Mouse (Mus musculus) liver, embryonic 16.5 days (tissue): ENCODE results near the gene Fam166b. TPM values are rescaled to one million over a fixed set of nuclear protein-coding genes. Genes with fewer than 3 reads are reported as not detected.

Source experiments
- ATAC-seq: fragments of 200-750 bp; cut with Nextera tagmentation; 2 replicates; pipeline ENCODE4 v1.8.0; 2017; ENCODE audit warnings: low read depth, mild to moderate bottlenecking, moderate number of reproducible peaks, moderate library complexity
- H3K27ac ChIP-seq: fragments of 300-500 bp; sonication (generic); 2 replicates; pipeline ENCODE4 v1.5.1; 2014; ENCODE audit warnings: mild to moderate bottlenecking, low read length
- H3K27me3 ChIP-seq: fragments of 300-500 bp; sonication (generic); 2 replicates; pipeline ENCODE4 v1.6.1; 2014; ENCODE audit warnings: low read depth, low read length, mixed read lengths; ENCODE audit not compliant: control insufficient read depth, insufficient read depth
- H3K36me3 ChIP-seq: fragments of 300-500 bp; sonication (generic); 2 replicates; pipeline ENCODE4 v1.6.1; 2014; ENCODE audit warnings: mild to moderate bottlenecking; ENCODE audit not compliant: control insufficient read depth, insufficient read depth
- H3K4me1 ChIP-seq: fragments of 300-500 bp; sonication (generic); 2 replicates; pipeline ENCODE4 v1.6.1; 2014; ENCODE audit warnings: low read depth, low read length, mixed read lengths; ENCODE audit not compliant: control insufficient read depth
- H3K4me2 ChIP-seq: fragments of 300-500 bp; sonication (generic); 2 replicates; pipeline ENCODE4 v1.6.1; 2014; ENCODE audit warnings: low read depth, low read length, mixed read lengths
- H3K4me3 ChIP-seq: fragments of 300-500 bp; sonication (generic); 2 replicates; pipeline ENCODE4 v1.5.1; 2014; ENCODE audit warnings: low read depth, mild to moderate bottlenecking, low read length
- H3K9ac ChIP-seq: fragments of 300-500 bp; sonication (generic); 2 replicates; pipeline ENCODE4 v1.6.1; 2014; ENCODE audit warnings: low read depth, low read length
- H3K9me3 ChIP-seq: fragments of 300-500 bp; sonication (generic); replicated peaks from 2 replicates; pipeline ENCODE4 v1.6.1; 2016; ENCODE audit warnings: low read length; ENCODE audit not compliant: control insufficient read depth
- WGBS: fragments of 180-500 bp; shearing (Covaris S2); extraction: QIAGEN DNeasy Blood & Tissue Kit; methylation state at CpG from one replicate; pipeline ENCODE4 v1.1.7; 2014; ENCODE audit not compliant: insufficient replicate concordance; 5-methylcytosine and 5-hydroxymethylcytosine counted together
- polyA plus RNA-seq: library from polyadenylated mRNA; unstranded; fragments of >200 nt; fragmentation: Nextera tagmentation; extraction: Ambion mirVana; gene quantifications from 2 replicates; pipeline ENCODE4 v1.2.1, GENCODE M21; 2015

Fam166b gene
- polyA plus RNA-seq, 1 experiment from 2014 or later, result not detected

- no peak overlapping the region; the same call in 1 of the 2 replicates for H3K27ac ChIP-seq
- 5% methylated on average over 30 of the region's 33 CpGs for WGBS
- H3K27me3 ChIP-seq, result peaks cover 12% of the 10 kb centered on the region
- ATAC-seq, result peak; percentile 32
- H3K36me3 ChIP-seq, result no peaks in the 10 kb centered on the region
- peak overlapping the region; percentile 55 for H3K9ac ChIP-seq
- peak overlapping the region; percentile 62 for H3K4me2 ChIP-seq
- H3K4me3 ChIP-seq, result peak overlapping the region; percentile 59
- no peaks in the 10 kb centered on the region; the same call in 1 of the 2 replicates for H3K4me1 ChIP-seq
- H3K9me3 ChIP-seq, result no peaks in the 10 kb centered on the region
Observed at GRCm38 (mm10) chr4:43382155-43383020, 46.5 kb downstream of the Fam166b start.

GRCm38 (mm10) chr4:43381408-43382154, 47.4 kb downstream of the Fam166b start, which contains the start of gene Rusc2:
Rusc2 (plus strand) TSS chr4:43381979.
- Histone ChIP-seq H3K4me1 (no peaks in the 10 kb centered on the region; the same call in 1 of the 2 replicates), H3K36me3 (no peaks in the 10 kb centered on the region), H3K27ac (no peak within 1 kb of the TSS; the same call in 1 of the 2 replicates), H3K9ac (peak within 1 kb of the TSS; percentile 55), H3K4me3 (peak within 1 kb of the TSS; percentile 59), H3K27me3 (peaks cover 12% of the 10 kb centered on the region), H3K4me2 (peak within 1 kb of the TSS; percentile 62), H3K9me3 (no peaks in the 10 kb centered on the region)
- peak; percentile 86 for ATAC-seq
- WGBS, result 1% methylated on average over 62 of the region's 63 CpGs

DNA sequence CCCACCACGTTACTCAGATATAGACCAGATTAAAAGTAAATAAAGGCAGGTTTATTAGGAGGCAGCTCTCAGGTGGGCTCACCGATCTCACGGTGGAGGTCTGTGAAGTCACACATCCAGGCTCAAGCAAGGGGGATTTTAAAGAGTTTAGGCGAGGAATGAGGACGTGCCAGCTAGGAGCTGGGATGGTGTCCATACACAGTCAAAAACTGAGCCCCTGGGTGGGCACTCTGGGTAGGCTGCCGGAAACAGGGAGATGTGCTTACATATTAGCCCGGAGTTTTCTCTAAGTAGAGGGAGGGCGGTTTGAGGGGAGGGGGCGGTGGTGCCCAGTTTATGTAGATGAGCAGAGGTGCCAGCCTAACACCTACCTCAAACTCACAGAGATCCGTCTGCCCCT, 48.0 kb downstream of the Fam166b start:
- no peak overlapping the region for H3K27ac ChIP-seq
- no peaks in the 10 kb centered on the region for H3K9me3 ChIP-seq
- H3K36me3 ChIP-seq, result no peaks in the 10 kb centered on the region
- WGBS, result 44% methylated on average over 10 of the region's 10 CpGs
- H3K9ac ChIP-seq, result no peak overlapping the region
- peaks cover 12% of the 10 kb centered on the region for H3K27me3 ChIP-seq
- peak overlapping the region; percentile 62 for H3K4me2 ChIP-seq
- ATAC-seq, result no peak
- H3K4me1 ChIP-seq, result no peaks in the 10 kb centered on the region; the same call in 1 of the 2 replicates
- peak overlapping the region; percentile 59 for H3K4me3 ChIP-seq

DNA sequence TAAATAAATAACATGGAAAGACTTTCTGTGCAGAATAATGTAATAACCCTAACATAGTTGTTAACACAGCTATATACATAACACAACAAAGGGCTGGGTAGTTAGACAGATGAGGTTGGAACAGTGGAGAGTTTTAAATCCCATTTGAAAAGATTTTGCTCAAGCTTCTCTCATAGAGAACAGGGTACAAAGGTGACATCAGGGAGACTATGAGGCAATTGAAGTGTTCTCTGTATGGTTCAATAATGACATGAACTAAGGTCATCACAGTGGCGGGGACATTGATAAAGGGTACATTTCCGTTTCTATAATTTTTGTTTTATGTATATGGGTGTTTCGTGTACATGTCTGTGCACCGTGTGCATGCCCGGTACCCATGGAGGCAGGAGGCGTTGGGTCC, 49.3 kb downstream of the Fam166b start:
- no peak for ATAC-seq
- Histone ChIP-seq H3K9me3 (no peaks in the 10 kb centered on the region), H3K27ac (no peak overlapping the region), H3K36me3 (no peaks in the 10 kb centered on the region), H3K4me1 (no peaks in the 10 kb centered on the region; the same call in 1 of the 2 replicates), H3K27me3 (peaks cover 12% of the 10 kb centered on the region), H3K9ac (no peak overlapping the region), H3K4me3 (no peak overlapping the region), H3K4me2 (no peak overlapping the region)
- 59% methylated on average over 6 of the region's 6 CpGs for WGBS

Other genes with a start within 250 kb of the Fam166b start
- 0.09 and 0.11 TPM in 2 replicates for gene Atp8b5, start 162.0 kb downstream of the Fam166b start, polyA plus RNA-seq
- 2.0 and 2.9 TPM in 2 replicates for gene Rusc2, start 47.2 kb downstream of the Fam166b start, polyA plus RNA-seq
- 0.15 TPM in 2 replicates for gene Tesk1, start 12.8 kb upstream of the Fam166b start, polyA plus RNA-seq
- 1.6 and 1.7 TPM in 2 replicates for gene Cd72, start 25.5 kb upstream of the Fam166b start, polyA plus RNA-seq
- gene Sit1, start 54.6 kb upstream of the Fam166b start, polyA plus RNA-seq, result 0.21 and 0.27 TPM in 2 replicates
- gene Ccdc107, start 63.8 kb upstream of the Fam166b start, polyA plus RNA-seq, result 35.2 and 37.0 TPM in 2 replicates
- gene Arhgef39, start 70.6 kb upstream of the Fam166b start, polyA plus RNA-seq, result 32.7 and 34.6 TPM in 2 replicates
- 1.3 and 1.7 TPM in 2 replicates for gene Car9, start 77.8 kb upstream of the Fam166b start, polyA plus RNA-seq
- gene Tpm2, start 94.6 kb upstream of the Fam166b start, polyA plus RNA-seq, result 30.0 and 48.9 TPM in 2 replicates
- 23.6 and 26.1 TPM in 2 replicates for gene Creb3, start 133.2 kb upstream of the Fam166b start, polyA plus RNA-seq
- gene Tln1, start 133.6 kb upstream of the Fam166b start, polyA plus RNA-seq, result 38.2 and 40.2 TPM in 2 replicates
- gene Rgp1, start 149.6 kb upstream of the Fam166b start, polyA plus RNA-seq, result 15.6 and 16.7 TPM in 2 replicates
- 17.7 and 18.7 TPM in 2 replicates for gene Gba2, start 149.7 kb upstream of the Fam166b start, polyA plus RNA-seq
- gene Msmp, start 155.4 kb upstream of the Fam166b start, polyA plus RNA-seq, result 0.25 TPM in 1 of 2 replicates, not detected in the other
- gene Npr2, start 202.8 kb upstream of the Fam166b start, polyA plus RNA-seq, result 0.49 and 0.91 TPM in 2 replicates
- gene Spag8, start 224.5 kb upstream of the Fam166b start, polyA plus RNA-seq, result 0.08 and 0.20 TPM in 2 replicates
- gene Hint2, start 227.3 kb upstream of the Fam166b start, polyA plus RNA-seq, result 63.9 and 68.5 TPM in 2 replicates
- 0.22 and 0.23 TPM in 2 replicates for gene Tmem8b, start 239.8 kb upstream of the Fam166b start, polyA plus RNA-seq
- gene Fam221b, start 240.0 kb upstream of the Fam166b start, polyA plus RNA-seq, result 0.63 and 1.0 TPM in 2 replicates